Mouse (Mus musculus): ENCODE measurements around the gene Gng7. TPM values are rescaled to one million over a fixed set of nuclear protein-coding genes. Genes with fewer than 3 reads are reported as not detected.

The Gng7 gene
- total and polyA plus RNA-seq, 3 experiments = 0.24 to 0.47 TPM; not detected in 1

DNA sequence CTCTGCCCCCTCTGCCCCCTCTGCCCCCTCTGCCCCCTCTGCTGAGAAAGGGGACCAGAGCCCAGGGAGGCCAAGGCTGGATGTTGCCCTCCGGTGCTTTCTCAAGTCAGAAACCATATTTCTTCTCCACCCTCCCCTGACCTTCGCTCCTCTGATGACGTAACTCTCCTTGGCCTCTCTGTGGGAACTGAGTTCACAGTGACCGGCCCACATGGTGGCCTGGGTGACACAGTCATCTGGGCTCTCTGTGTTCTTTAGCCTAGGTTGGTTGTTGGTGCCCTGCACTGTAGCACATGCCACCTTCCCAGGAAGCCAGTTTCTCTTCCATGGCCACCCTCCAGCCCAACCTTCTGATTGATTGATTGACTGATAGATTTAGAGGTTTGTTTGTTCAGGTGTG is 32.4 kb downstream of the Gng7 start:
- Histone ChIP-seq H3K4me2 (ENCODE audit: insufficient read depth, low read depth, poor library complexity, severe bottlenecking) (no peak overlapping the region), H3K4me3 (replicated peaks in 1 of 3; ENCODE audit: low read depth in 2 of 3, low read length in 2 of 3, poor library complexity in 1 of 3) (no peak overlapping the region), H3K27ac (ENCODE audit: insufficient read depth, low read depth) (no peak overlapping the region), H3K36me3 (replicated peaks in 1 of 2; ENCODE audit: control insufficient read depth in 1 of 2, insufficient read depth in 1 of 2, low read length in 1 of 2) (no peaks in the 10 kb centered on the region), H3K9ac (ENCODE audit: insufficient read depth, low read depth) (no peak overlapping the region), H3K79me2 (replicated peaks; ENCODE audit: control insufficient read depth, extremely low read depth, insufficient read depth, poor library complexity, severe bottlenecking) (no peaks in the 10 kb centered on the region), H3K4me1 (ENCODE audit: control insufficient read depth in 1 of 2, insufficient read depth in 2 of 2) (peaks cover 15 to 43% of the 10 kb centered on the region in 2 experiments), H3K9me3 (replicated peaks; ENCODE audit: low read length) (peaks cover 3% of the 10 kb centered on the region), H3K27me3 (replicated peaks) (peaks cover 7% of the 10 kb centered on the region)
- TF ChIP-seq JUND (conservative IDR thresholded peaks at IDR 0.05; ENCODE audit: low read depth, low read length) (no peak), RAD21 (IDR thresholded peaks at IDR 0.05; ENCODE audit: low read depth, low read length) (no peak), BHLHE40 (IDR thresholded peaks at IDR 0.05; ENCODE audit: low read depth, low read length) (no peak), ZMIZ1 (IDR thresholded peaks at IDR 0.05; ENCODE audit: low read depth, low read length) (no peak), RCOR1 (conservative IDR thresholded peaks at IDR 0.05; ENCODE audit: low read depth, low read length) (no peak), USF2 (conservative IDR thresholded peaks at IDR 0.05; ENCODE audit: low read depth, low read length) (no peak), MAFK (IDR thresholded peaks at IDR 0.05; ENCODE audit: insufficient replicate concordance, low read length) (no peak), GABPA (IDR thresholded peaks at IDR 0.05; ENCODE audit: insufficient replicate concordance, low read depth, low read length) (no peak), UBTF (IDR thresholded peaks at IDR 0.05; ENCODE audit: low read depth, low read length) (no peak), ZNF384 (IDR thresholded peaks at IDR 0.05; ENCODE audit: low read depth, low read length) (no peak)
- dilution Hi-C loops (cut with MboI; ENCODE audit: extremely low pct_ligation_motif_present, extremely low pct_unique_long_range_greater_than_20kb, low sequenced_read_pairs) (no loop called here), in situ Hi-C loops (cut with MboI; ENCODE audit: low pct_ligation_motif_present, low pct_unique_long_range_greater_than_20kb, low sequenced_read_pairs) (no loop called here)
- no peak for DNase-seq (ENCODE audit: extremely low read depth)

DNA sequence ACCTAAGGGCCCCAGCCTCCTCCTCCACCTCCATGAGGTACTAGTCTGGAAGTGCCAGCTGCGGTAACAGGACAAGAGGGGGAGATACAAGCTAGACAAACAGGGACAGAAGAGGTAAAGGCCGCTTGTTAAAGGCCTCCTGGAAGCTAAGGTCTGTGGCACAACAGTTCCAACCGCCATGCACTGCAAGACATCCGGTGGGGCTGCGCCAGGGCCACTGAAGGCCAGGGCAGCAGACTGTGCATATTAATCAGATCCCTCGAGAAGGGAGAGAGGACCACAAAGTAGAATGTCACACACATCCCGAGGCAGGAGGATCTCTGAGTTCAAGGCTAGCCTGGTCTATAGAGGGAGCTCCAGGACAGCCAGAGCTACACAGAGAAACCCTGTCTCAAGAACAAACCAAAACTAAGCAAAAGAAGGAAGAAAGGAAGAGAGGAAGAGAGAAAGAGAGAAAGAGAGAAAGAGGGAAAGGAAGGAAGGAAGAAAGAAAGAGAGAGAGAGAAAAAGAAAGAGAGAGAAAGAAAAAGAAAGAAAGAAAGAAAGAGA is 33.1 kb downstream of the Gng7 start:
- Histone ChIP-seq H3K9ac (ENCODE audit: insufficient read depth, low read depth) (no peak overlapping the region), H3K9me3 (replicated peaks; ENCODE audit: low read length) (peaks cover 3% of the 10 kb centered on the region), H3K4me2 (ENCODE audit: insufficient read depth, low read depth, poor library complexity, severe bottlenecking) (no peak overlapping the region), H3K27ac (ENCODE audit: insufficient read depth, low read depth) (no peak overlapping the region), H3K4me1 (ENCODE audit: control insufficient read depth in 1 of 2, insufficient read depth in 2 of 2) (peaks cover 15 to 36% of the 10 kb centered on the region in 2 experiments), H3K79me2 (replicated peaks; ENCODE audit: control insufficient read depth, extremely low read depth, insufficient read depth, poor library complexity, severe bottlenecking) (no peaks in the 10 kb centered on the region), H3K27me3 (replicated peaks) (peaks cover 7% of the 10 kb centered on the region), H3K4me3 (replicated peaks in 1 of 3; ENCODE audit: low read depth in 2 of 3, low read length in 2 of 3, poor library complexity in 1 of 3) (no peak overlapping the region), H3K36me3 (replicated peaks in 1 of 2; ENCODE audit: control insufficient read depth in 1 of 2, insufficient read depth in 1 of 2, low read length in 1 of 2) (no peaks in the 10 kb centered on the region)
- in situ Hi-C loops (cut with MboI; ENCODE audit: low pct_ligation_motif_present, low pct_unique_long_range_greater_than_20kb, low sequenced_read_pairs) = no loop called here
- DNase-seq (ENCODE audit: extremely low read depth) = no peak
- dilution Hi-C loops (cut with MboI; ENCODE audit: extremely low pct_ligation_motif_present, extremely low pct_unique_long_range_greater_than_20kb, low sequenced_read_pairs) = no loop called here
- TF ChIP-seq SMC3 (IDR thresholded peaks at IDR 0.05; ENCODE audit: low read depth, low read length) = peak; percentile 43
- peak; percentile 51 for TF ChIP-seq RAD21 (IDR thresholded peaks at IDR 0.05; ENCODE audit: low read depth, low read length)
- TF ChIP-seq MAZ (IDR thresholded peaks at IDR 0.05; ENCODE audit: low read depth, low read length) = no peak
- no peak for TF ChIP-seq BHLHE40 (IDR thresholded peaks at IDR 0.05; ENCODE audit: low read depth, low read length)
- no peak for TF ChIP-seq ZC3H11A (IDR thresholded peaks at IDR 0.05; ENCODE audit: low read depth, low read length)
- peak in 1 of 2 experiments; percentile 60; a peak in 2 of 4 replicates for TF ChIP-seq CTCF (conservative IDR thresholded peaks at IDR 0.05 in 1 of 2, IDR thresholded peaks at IDR 0.05 in 1 of 2; ENCODE audit: low read depth in 2 of 2, low read length in 2 of 2)

Data from CH12.LX (cell line).